Mouse (Mus musculus): ENCODE results near the gene Rgs13. TPM values are rescaled to one million over a fixed set of nuclear protein-coding genes. Genes with fewer than 3 reads are reported as not detected.

The Rgs13 gene
- not detected in 2 replicates for polyA plus RNA-seq (2012; rRNA removed)

DNA sequence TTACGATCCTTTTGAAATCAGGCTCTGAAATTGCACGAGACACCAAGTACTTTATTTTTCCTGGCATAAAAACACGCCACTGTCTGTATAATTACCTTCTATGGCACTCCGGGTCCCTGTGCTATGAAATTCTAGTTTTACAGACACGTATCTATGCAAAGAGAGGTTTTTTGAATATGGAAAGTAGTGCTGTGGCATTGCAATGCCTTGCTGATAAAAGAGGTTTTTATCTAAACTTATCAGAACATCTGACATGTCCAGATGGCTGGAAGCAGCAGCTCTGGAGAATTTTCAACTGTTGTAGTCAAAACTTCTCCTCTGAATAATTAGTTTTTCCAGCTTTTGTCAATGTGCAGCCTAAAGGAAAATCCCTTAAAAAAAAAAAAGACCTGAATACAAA, at the start of gene Rgs13:
Gene Rgs13, minus strand, starts transcription at position 207 of the 400 bp plus-strand sequence.
- TF ChIP-seq CTCF (IDR thresholded peaks at IDR 0.05; ENCODE audit: control insufficient read depth, insufficient read depth, insufficient replicate concordance, low read depth, low read length) (no peak), POLR2A (IDR thresholded peaks at IDR 0.05; ENCODE audit: control insufficient read depth, low read depth, low read length) (no peak)
- Histone ChIP-seq H3K36me3 (ENCODE audit: control insufficient read depth, insufficient read depth, low read length) (no peaks in the 10 kb centered on the region), H3K4me3 (ENCODE audit: control insufficient read depth, low read depth, low read length) (no peak within 1 kb of the TSS), H3K4me1 (ENCODE audit: control insufficient read depth, insufficient read depth, low read length) (no peaks in the 10 kb centered on the region), H3K27me3 (ENCODE audit: control insufficient read depth, insufficient read depth, low read length) (no peaks in the 10 kb centered on the region), H3K27ac (ENCODE audit: control insufficient read depth, insufficient read depth, low read depth, low read length) (no peak within 1 kb of the TSS)

DNA sequence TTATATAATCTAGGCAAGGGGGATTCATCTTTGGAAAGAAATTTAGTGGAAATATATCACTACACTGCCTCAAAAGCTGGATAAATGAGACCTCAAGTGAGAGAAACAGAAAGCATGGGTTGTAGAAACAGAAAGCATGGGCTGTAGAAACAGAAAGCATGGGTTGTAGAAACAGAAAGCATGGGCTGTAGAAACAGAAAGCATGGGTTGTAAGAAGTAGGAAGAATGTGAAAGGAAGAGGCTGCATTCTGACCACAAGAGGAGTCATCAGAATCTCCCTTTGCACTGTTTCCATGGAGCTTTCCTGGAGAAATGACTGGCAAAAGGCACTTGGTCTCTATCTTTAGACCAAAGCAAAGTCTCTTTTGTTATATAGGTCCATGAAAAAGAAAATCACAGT, 38.1 kb upstream of the Rgs13 start:
- TF ChIP-seq CTCF (IDR thresholded peaks at IDR 0.05; ENCODE audit: control insufficient read depth, insufficient read depth, insufficient replicate concordance, low read depth, low read length) (no peak), POLR2A (IDR thresholded peaks at IDR 0.05; ENCODE audit: control insufficient read depth, low read depth, low read length) (no peak)
- no peaks in the 10 kb centered on the region for H3K27me3 ChIP-seq (ENCODE audit: control insufficient read depth, insufficient read depth, low read length)
- H3K27ac ChIP-seq (ENCODE audit: control insufficient read depth, insufficient read depth, low read depth, low read length) = no peak overlapping the region
- no peaks in the 10 kb centered on the region for H3K36me3 ChIP-seq (ENCODE audit: control insufficient read depth, insufficient read depth, low read length)
- H3K4me3 ChIP-seq (ENCODE audit: control insufficient read depth, low read depth, low read length) = no peak overlapping the region
- H3K4me1 ChIP-seq (ENCODE audit: control insufficient read depth, insufficient read depth, low read length) = no peaks in the 10 kb centered on the region

DNA sequence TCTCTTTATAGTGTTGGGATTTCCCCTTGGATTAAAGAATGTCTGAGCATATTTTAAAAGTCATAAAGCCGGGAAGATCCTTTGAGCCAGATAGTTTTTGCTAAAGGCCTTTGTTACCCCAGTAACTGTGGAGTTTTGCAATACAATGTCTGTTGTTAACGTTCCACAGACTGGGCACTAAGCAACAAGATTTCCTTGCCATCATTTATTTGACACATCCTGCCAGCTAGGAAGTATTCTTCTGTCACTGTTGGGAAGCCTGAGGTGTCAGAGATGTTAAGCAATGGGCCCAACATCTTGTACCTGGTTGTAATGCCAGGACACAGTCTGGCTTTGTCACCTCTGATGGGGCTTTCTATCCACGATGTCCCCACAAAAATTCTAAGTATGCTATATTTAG, 33.7 kb upstream of the Rgs13 start:
- Histone ChIP-seq H3K27ac (ENCODE audit: control insufficient read depth, insufficient read depth, low read depth, low read length) (no peak overlapping the region), H3K4me3 (ENCODE audit: control insufficient read depth, low read depth, low read length) (no peak overlapping the region), H3K4me1 (ENCODE audit: control insufficient read depth, insufficient read depth, low read length) (no peaks in the 10 kb centered on the region), H3K36me3 (ENCODE audit: control insufficient read depth, insufficient read depth, low read length) (no peaks in the 10 kb centered on the region), H3K27me3 (ENCODE audit: control insufficient read depth, insufficient read depth, low read length) (no peaks in the 10 kb centered on the region)
- no peak for TF ChIP-seq POLR2A (IDR thresholded peaks at IDR 0.05; ENCODE audit: control insufficient read depth, low read depth, low read length)
- no peak for TF ChIP-seq CTCF (IDR thresholded peaks at IDR 0.05; ENCODE audit: control insufficient read depth, insufficient read depth, insufficient replicate concordance, low read depth, low read length)

DNA sequence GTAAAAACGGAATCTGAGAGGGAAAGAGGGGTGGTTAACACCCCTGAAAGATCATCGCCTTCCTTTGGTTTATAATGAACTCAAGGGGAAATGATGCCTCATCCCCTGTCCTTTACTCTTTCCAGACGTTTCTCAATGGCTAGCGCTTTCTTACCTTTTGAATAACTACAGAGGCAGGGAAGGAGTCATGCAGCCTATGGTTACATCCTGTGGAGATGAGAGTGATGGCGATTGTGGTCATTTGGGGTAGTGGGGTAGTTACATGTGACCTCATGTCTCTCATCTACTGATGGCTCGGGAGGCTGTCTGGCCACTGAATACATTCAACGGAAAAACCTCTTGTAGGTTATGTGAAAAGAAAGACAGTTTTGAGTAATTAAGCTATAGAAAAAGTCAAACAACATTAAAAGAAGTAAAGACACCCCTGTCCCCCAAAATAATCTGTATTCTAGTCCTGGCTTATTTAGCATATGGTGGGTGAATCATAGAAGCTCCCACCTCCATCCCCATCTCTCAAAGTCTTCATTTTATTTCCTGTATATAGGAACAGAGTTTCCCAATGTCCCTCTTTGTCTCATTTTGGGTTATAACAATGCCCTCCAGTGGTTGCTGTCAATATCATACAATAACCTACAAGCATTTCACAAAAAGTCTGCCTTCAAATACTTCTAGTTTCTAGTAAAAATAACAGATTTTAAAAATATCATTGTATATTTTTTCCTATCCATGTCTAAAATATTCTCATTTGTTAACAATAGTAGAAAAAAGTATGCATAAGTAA, 29.3 kb upstream of the Rgs13 start:
- no peak overlapping the region for H3K27ac ChIP-seq (ENCODE audit: control insufficient read depth, insufficient read depth, low read depth, low read length)
- H3K4me3 ChIP-seq (ENCODE audit: control insufficient read depth, low read depth, low read length) = no peak overlapping the region
- no peaks in the 10 kb centered on the region for H3K36me3 ChIP-seq (ENCODE audit: control insufficient read depth, insufficient read depth, low read length)
- H3K4me1 ChIP-seq (ENCODE audit: control insufficient read depth, insufficient read depth, low read length) = no peaks in the 10 kb centered on the region
- TF ChIP-seq CTCF (IDR thresholded peaks at IDR 0.05; ENCODE audit: control insufficient read depth, insufficient read depth, insufficient replicate concordance, low read depth, low read length) (no peak), POLR2A (IDR thresholded peaks at IDR 0.05; ENCODE audit: control insufficient read depth, low read depth, low read length) (no peak)
- H3K27me3 ChIP-seq (ENCODE audit: control insufficient read depth, insufficient read depth, low read length) = no peaks in the 10 kb centered on the region

DNA sequence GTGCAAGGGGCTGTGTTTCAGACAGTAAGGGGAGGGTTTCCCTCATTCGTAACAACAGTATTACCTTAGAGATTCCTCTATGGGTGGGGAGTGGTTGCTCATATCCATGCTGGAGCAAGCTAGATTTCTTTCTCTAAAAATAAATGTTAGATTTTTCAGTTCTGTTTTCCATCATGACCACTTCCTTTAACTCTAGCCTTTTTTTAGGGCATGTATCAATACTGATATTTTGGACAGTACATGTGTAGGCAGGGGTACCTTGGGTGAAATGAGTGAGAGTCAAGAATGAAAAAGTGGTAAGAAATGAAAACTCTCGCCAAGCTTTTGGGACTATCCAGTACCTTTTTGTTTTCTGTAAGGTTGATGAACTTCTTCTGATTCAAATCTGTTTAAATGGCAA, 27.6 kb upstream of the Rgs13 start:
- H3K27ac ChIP-seq (ENCODE audit: control insufficient read depth, insufficient read depth, low read depth, low read length) = no peak overlapping the region
- H3K27me3 ChIP-seq (ENCODE audit: control insufficient read depth, insufficient read depth, low read length) = no peaks in the 10 kb centered on the region
- no peaks in the 10 kb centered on the region for H3K4me1 ChIP-seq (ENCODE audit: control insufficient read depth, insufficient read depth, low read length)
- TF ChIP-seq POLR2A (IDR thresholded peaks at IDR 0.05; ENCODE audit: control insufficient read depth, low read depth, low read length) (no peak), CTCF (IDR thresholded peaks at IDR 0.05; ENCODE audit: control insufficient read depth, insufficient read depth, insufficient replicate concordance, low read depth, low read length) (no peak)
- no peaks in the 10 kb centered on the region for H3K36me3 ChIP-seq (ENCODE audit: control insufficient read depth, insufficient read depth, low read length)
- no peak overlapping the region for H3K4me3 ChIP-seq (ENCODE audit: control insufficient read depth, low read depth, low read length)

DNA sequence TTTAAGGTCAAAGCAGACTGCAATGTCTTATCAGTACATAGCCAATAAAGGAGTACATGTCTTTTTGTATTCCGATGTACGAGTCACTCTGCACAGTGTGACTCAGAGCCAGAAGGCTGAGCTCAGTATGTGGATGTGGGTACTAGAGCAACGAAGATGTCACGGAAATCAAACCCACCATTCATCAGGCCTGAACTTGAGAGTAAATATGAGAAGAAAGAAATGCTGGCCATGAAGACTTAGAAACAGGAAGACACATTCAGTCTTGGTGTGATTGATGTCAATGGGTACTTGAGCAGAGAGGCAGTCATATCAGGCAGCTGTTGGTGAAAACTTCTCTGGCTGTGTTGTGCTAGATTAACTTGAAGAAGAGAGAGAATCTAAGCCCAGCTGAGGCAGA, 25.8 kb upstream of the Rgs13 start:
- no peaks in the 10 kb centered on the region for H3K4me1 ChIP-seq (ENCODE audit: control insufficient read depth, insufficient read depth, low read length)
- H3K4me3 ChIP-seq (ENCODE audit: control insufficient read depth, low read depth, low read length) = no peak overlapping the region
- H3K27ac ChIP-seq (ENCODE audit: control insufficient read depth, insufficient read depth, low read depth, low read length) = no peak overlapping the region
- no peaks in the 10 kb centered on the region for H3K27me3 ChIP-seq (ENCODE audit: control insufficient read depth, insufficient read depth, low read length)
- no peaks in the 10 kb centered on the region for H3K36me3 ChIP-seq (ENCODE audit: control insufficient read depth, insufficient read depth, low read length)
- TF ChIP-seq CTCF (IDR thresholded peaks at IDR 0.05; ENCODE audit: control insufficient read depth, insufficient read depth, insufficient replicate concordance, low read depth, low read length) (no peak), POLR2A (IDR thresholded peaks at IDR 0.05; ENCODE audit: control insufficient read depth, low read depth, low read length) (no peak)

DNA sequence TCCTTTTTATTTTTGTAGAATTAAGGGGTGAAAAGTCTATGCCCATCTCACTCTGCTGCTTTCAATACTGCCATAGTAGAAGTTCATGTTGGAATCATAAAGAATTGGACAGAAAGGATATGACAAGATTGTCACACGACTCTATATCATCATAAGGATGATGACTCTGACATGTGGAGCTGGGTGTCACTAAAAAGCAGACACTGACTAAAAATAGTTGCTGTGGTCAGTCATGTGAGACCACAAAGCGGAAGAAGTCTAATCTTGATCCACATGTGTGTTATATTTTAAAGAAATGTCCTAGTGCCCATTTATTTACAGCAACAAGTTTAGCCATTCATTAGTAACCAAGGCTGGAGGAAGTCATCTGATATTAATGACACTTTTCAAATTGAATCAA, 23.3 kb upstream of the Rgs13 start:
- TF ChIP-seq CTCF (IDR thresholded peaks at IDR 0.05; ENCODE audit: control insufficient read depth, insufficient read depth, insufficient replicate concordance, low read depth, low read length) (no peak), POLR2A (IDR thresholded peaks at IDR 0.05; ENCODE audit: control insufficient read depth, low read depth, low read length) (no peak)
- H3K36me3 ChIP-seq (ENCODE audit: control insufficient read depth, insufficient read depth, low read length) = no peaks in the 10 kb centered on the region

More for the DNA sequence above, 23.3 kb upstream of the Rgs13 start:
- Histone ChIP-seq H3K27me3 (ENCODE audit: control insufficient read depth, insufficient read depth, low read length) (no peaks in the 10 kb centered on the region), H3K4me1 (ENCODE audit: control insufficient read depth, insufficient read depth, low read length) (no peaks in the 10 kb centered on the region), H3K27ac (ENCODE audit: control insufficient read depth, insufficient read depth, low read depth, low read length) (no peak overlapping the region), H3K4me3 (ENCODE audit: control insufficient read depth, low read depth, low read length) (no peak overlapping the region)

All from testis, adult 2 months (tissue).